Mouse (Mus musculus) CH12F3 (cell line): ENCODE data around the gene Mrps18a.

Experiments used
- in situ Hi-C: fragments of 300-500 bp; cut with MboI; formaldehyde crosslinking; loops from 2 replicates; pipeline ENCODE4 v1.14.3; 2020; ENCODE audit warnings: low sequenced_read_pairs

Gene Mrps18a

DNA sequence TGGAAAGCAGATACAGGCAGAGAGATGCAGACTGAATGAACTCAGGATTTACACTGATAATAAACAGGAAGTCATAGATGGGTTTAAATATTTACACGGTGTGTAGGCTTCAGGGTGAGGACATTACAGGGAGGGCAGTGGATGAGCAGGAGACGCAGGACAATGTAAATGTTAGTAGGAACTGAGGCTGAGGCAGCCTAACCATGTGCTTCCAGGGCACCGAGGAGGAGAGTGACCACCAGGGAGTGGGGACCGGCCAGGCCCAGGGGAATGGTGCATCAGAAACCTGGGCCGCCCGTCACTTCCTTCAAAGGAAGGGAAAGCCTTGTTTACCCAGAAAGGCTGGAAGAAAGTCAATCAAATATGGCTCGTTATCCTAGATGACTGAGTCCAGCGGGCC, 12.3 kb upstream of the Mrps18a start:
- in situ Hi-C loops: no loop called here

GRCm38 (mm10) chr17:46101906-46102305, 8.9 kb upstream of the Mrps18a start:
- in situ Hi-C loops: no loop called here

DNA sequence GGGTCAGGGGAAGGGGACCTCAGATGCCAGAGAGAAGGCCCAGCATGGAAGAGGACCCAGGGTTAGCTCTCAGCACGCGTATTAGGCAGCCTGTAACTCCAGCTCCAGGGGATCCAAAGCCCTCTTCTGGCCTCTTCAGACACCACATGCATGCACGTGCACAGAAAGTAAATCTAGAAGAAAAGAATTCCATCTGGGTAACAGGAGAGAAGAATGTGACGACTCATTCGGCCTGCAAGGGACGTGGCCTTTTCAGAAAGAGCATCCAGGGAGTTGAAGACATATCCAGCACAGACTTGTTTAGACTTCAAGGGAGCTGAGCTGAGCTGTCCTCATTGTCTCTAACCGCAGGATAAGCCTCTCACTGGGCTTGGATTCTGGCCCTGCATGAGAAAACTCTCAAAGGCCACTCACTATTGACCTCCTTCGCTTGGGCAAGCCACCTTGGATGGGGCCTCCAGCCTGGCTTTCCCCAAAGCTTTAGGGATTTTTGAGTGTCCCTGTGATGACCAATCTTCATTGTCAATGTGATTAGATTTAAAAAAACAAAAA, 8.1 kb upstream of the Mrps18a start:
- in situ Hi-C loops: no loop called here

DNA sequence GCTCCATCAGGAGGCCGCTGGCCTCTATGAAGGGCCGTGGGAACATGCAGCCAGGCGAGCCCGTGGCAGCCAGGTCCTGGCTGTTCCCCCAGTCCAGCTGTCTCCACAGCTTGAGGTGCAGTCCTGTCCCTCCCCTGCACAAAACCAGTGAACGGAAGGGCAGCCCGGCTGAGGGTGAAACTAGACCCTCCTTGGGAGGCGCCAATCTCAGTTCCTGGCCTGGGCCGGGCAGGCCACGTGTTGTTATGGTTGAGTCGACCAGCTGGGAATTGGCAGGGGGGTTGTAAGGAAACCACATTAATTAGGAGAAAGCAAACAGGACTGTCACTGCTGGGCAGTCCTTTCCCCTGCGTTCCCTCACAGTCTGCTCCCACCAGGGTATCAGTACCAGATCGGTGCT, 6.3 kb upstream of the Mrps18a start:
- in situ Hi-C loops: no loop called here

DNA sequence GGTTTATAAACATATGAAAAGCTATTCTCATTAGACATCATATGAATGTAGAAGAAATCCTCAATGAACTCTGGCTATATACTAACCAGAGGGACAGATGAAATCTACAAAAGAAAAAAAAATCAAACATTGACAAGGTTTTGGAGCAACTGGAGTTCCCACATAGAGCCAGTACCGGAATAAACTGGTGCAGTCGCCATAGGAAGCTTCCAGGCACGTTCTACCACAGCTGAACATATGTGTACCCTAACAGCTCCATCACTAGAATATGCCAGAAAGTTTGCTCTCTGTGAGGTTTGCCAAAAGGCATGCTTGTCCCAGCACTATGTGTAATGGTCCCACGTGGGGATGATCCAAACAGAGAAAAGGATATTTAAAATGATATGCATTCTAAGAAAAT, 2.5 kb upstream of the Mrps18a start:
- in situ Hi-C loops: no loop called here

GRCm38 (mm10) chr17:46115489-46115888, 4.7 kb downstream of the Mrps18a start:
- in situ Hi-C loops: no loop called here

DNA sequence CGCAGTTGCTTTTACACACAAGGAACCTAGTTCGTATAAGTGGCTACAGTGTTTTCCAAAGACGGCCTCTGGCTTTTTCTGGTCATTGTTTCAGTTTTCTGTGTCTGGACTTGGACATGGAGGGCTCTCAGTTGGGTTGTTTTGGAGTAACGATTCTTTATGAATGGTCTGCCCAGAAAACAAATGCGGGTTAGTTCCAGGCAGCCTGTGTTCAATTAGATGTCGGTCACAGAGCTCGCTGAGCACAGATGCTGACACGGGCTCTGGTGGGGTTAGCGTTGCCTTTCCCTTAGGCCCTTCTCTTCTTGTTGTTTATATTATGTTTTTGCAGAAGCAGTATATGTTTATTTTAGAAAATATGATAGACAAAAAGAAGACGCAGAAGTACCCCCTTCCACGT, 5.4 kb downstream of the Mrps18a start:
- in situ Hi-C loops: no loop called here

- in situ Hi-C loops: no loop called here
Measured at GRCm38 (mm10) chr17:46116881-46117280, 6.1 kb downstream of the Mrps18a start.

GRCm38 (mm10) chr17:46117623-46118422, 7.0 kb downstream of the Mrps18a start:
- in situ Hi-C loops: no loop called here

GRCm38 (mm10) chr17:46118423-46118850, 7.7 kb downstream of the Mrps18a start:
- in situ Hi-C loops: no loop called here

- in situ Hi-C loops: no loop called here
Measured at GRCm38 (mm10) chr17:46119641-46120040, 8.9 kb downstream of the Mrps18a start.

DNA sequence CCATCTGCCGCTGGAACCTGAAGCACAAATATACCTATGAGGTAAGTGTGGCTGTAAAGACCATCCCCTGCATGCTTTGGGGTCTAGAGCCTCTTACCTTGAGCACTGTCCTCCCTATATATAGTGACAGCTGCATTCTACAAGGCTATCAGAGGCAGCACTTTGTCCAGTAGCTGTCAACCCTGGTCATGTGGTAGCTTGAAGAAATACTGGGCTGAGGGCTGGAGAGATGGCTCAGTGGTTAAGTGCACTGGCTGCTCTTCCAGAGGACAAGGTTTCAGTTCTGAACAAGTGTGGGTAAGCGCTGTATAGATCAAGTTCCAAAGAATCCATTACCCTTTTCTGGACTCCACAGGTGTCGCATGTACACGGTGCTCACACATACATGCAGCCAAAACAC, 12.0 kb downstream of the Mrps18a start:
- in situ Hi-C loops: no loop called here

GRCm38 (mm10) chr17:46123285-46123684, 12.5 kb downstream of the Mrps18a start:
- in situ Hi-C loops: no loop called here

DNA sequence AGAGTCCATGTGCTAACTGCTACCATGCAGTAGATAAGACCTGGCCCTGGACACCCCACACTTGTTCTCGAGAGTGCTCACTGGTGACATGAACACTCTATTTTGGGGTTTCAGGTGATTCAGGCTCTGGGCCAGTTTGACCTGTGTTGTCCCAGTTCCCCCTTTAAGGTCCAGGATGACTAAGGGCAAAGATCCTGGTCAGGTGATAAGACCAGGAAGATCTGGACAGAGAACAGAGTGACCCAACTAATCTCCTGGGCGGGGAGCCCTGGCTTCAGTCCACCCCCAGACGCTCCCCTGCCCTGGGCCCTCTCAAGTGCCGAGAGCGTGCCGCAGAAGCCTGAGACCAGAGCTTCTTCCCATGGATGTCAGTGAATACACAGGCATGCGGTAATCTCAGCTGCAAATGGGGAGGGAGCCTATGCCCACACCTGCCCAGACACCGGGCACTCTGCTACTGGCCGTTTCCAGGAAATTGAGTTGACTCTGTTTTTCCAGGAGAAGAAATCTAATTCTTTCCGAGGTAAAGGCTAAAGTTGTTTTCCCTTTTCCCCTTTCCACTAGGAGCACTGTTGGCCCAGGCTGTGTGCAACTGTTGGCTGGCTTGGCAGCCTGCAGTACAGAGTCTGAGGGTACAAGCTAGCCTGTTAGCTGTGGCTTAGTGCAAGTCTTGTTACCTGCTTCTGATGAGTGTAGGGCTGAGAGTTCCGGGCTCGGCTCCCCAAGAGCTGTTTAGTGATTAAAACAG, 13.3 kb downstream of the Mrps18a start:
- in situ Hi-C loops: no loop called here

DNA sequence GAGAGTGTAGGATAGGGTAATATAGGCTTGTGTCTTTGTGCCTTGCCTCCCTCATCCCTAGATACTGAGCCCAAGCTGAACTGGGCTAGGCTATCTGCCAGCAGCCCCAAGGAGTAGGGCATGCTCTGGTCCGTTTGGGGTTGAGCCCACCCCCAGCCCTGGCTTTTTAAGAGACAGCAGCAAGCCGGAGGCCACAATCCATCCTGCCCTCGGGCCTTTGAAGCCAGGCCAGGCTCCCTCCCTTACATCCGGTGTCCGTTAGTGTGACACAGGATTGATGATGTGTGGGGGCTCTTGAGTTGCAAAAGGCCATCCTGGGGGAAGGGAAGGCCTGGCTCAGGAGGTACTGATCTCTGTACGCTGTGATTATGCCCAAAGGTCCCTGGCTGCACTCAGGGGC, 15.8 kb downstream of the Mrps18a start:
- in situ Hi-C loops: no loop called here

DNA sequence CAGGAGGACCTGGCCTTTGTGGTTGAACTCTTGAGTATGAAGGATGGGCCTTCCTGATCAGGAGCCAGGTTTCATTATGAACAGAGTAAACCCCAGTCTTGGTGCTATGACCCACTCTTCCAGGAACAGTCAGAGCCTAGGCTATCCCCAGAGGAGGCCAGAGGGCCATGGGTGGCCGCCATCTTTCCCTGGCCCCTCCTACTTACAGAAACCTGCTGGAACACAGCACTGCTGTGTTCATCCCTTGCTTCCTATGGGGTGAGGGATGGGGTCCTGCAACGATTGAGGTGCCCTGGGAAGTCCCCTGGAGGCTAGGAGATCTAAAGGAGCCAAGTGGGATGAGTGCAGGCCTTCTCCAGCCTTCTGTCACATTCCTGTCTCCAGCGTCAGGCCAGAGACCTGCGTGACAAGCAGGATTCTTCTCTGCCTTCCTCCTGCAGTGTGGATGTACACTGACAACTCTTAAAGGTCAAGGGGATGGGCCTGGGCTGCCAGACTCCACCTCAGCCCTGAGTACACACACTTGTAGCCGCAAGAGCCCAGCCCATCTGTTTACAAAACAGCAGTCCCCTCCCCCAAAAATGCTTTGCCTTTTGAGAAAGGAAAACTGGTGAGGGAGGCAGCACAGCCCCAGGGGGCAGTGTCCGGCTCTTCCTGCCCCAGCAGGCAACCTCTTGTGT, 17.2 kb downstream of the Mrps18a start:
- in situ Hi-C loops: no loop called here

- in situ Hi-C loops: no loop called here
Measured at GRCm38 (mm10) chr17:46129741-46130498, 19.1 kb downstream of the Mrps18a start.

DNA sequence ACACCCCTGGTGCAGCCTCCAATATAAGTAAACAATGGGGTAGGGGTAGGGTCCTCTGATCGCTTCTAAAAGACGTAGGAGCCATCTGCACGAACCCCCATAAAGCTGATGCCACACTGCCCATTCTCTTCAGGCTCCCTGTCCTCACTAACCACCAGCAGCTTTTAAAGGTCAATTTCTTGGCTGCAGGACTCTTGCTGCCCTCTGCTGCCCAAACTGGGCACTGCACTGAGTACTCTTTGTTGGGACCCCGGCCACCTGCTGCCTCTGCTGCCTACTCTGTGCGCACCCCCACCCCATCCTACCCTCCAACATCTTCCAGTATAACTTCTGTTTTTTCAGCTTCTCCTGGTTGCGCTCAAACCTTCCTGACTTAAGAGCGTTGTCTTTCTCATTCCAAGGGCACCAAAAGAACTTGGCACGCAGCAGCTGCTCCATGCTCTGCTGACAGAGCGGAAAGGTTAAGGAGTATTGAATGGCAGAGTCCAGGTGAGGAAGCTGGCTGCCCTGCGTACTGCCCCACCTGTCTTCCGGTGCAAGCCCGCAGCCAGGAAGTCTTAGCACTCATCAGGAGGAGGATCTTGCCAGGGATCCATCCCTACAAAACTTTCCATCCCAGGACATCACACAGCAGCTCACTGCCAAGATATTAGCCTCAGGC, 21.4 kb downstream of the Mrps18a start:
- in situ Hi-C loops: no loop called here

DNA sequence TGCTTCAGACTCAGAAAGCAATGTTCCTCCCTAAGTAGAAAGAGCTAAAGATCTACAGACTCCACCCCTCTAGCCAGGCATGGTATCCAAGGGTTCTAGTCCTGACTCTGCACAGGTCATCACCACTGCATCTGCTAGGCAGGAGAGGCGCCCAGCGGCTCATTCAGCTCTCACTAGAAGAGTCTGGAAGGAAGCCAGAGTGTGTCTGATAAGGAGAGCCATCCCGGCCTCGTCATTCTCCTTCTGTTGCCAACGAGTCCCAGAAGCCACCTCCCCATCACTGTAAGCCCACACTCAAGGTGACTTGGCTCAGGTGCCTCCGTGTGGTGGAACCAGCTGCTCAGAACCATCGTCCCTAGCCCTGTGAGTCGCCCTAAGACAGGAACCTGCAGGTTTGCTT, 22.1 kb downstream of the Mrps18a start:
- in situ Hi-C loops: no loop called here

DNA sequence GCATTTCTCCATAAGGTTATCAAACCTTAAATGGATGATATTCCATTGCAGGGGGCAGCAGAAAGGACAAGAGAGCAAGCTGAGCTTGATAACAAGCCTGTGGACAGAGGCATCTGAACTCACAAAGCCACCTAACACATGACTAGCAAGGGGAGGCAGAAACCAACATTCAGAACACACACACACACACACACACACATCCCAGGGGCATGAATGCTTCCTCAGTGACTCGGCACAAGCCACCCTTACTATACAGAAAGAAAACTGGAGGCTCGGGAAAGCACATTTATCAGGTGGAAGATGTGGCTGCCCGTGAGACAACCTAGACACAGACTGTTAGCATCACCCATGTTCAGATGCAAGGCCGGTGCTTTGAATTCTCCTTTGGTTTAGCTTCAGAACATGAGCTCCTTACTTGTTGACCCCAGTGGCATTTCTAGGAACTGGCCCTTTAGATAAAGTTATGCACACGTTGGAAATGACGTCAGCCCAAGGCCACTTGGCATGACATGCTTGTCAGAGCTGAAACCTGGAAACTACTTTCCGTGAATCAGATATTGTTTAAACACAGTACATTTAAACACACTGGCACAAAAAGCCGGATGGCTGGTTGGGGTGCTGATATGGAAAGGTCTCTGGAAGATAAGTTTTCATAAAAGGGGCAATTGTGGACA, 27.9 kb downstream of the Mrps18a start:
- in situ Hi-C loops: no loop called here
